Mouse (Mus musculus): ENCODE results near the gene Atf7.
"Not testable (repeated sequence)": the region's sequence is repeated elsewhere in the genome, so short reads cannot be mapped to it uniquely, and the experiment has no call there.

Atf7 gene

GRCm38 (mm10) chr15:102624970-102625686 lies at the start of gene Atf7, which contains the start of gene Gm28047:
Gene Atf7 (minus strand): TSS chr15:102625464.
Gene Gm28047 (minus strand): TSS chr15:102625067.
- DNase-seq (ENCODE audit: low spot score), result peak; percentile 98

- DNase-seq (ENCODE audit: low spot score), result no peak
These were observed 48.3 kb upstream of the Atf7 start for GRCm38 (mm10) chr15:102673548-102673947.

- DNase-seq (ENCODE audit: low spot score), result no peak
These were observed 47.2 kb upstream of the Atf7 start, which contains the start of gene Atp5g2 for GRCm38 (mm10) chr15:102672215-102673071. Gene Atp5g2 (minus strand): TSS chr15:102672352.

- DNase-seq (ENCODE audit: low spot score), result no peak
These were observed 46.5 kb upstream of the Atf7 start for GRCm38 (mm10) chr15:102671721-102672214.

- peak; percentile 96 for DNase-seq (ENCODE audit: low spot score)
These were observed 45.7 kb upstream of the Atf7 start for GRCm38 (mm10) chr15:102670767-102671575.

- peak; percentile 31 for DNase-seq (ENCODE audit: low spot score)
These were observed 45.0 kb upstream of the Atf7 start for GRCm38 (mm10) chr15:102670281-102670680.

GRCm38 (mm10) chr15:102669571-102669970 lies 44.3 kb upstream of the Atf7 start:
- DNase-seq (ENCODE audit: low spot score), result no peak

- peak; percentile 58 for DNase-seq (ENCODE audit: low spot score)
These were observed 40.2 kb upstream of the Atf7 start for GRCm38 (mm10) chr15:102665494-102665893.

- DNase-seq (ENCODE audit: low spot score), result no peak
These were observed 38.6 kb upstream of the Atf7 start for GRCm38 (mm10) chr15:102663825-102664224.

GRCm38 (mm10) chr15:102662601-102663000 lies 37.3 kb upstream of the Atf7 start:
- not testable (repeated sequence) for DNase-seq (ENCODE audit: low spot score)

GRCm38 (mm10) chr15:102657926-102658381 lies 32.7 kb upstream of the Atf7 start:
- no peak for DNase-seq (ENCODE audit: low spot score)

GRCm38 (mm10) chr15:102656658-102657057 lies 31.4 kb upstream of the Atf7 start:
- no peak for DNase-seq (ENCODE audit: low spot score)

GRCm38 (mm10) chr15:102651928-102652660 lies 26.8 kb upstream of the Atf7 start:
- DNase-seq (ENCODE audit: low spot score), result not testable (repeated sequence)

- DNase-seq (ENCODE audit: low spot score), result no peak
These were observed 25.8 kb upstream of the Atf7 start for GRCm38 (mm10) chr15:102651107-102651506.

GRCm38 (mm10) chr15:102635817-102636216 lies 10.6 kb upstream of the Atf7 start:
- DNase-seq (ENCODE audit: low spot score), result no peak

- no peak for DNase-seq (ENCODE audit: low spot score)
These were observed 9.4 kb upstream of the Atf7 start for GRCm38 (mm10) chr15:102634684-102635083.

- no peak for DNase-seq (ENCODE audit: low spot score)
These were observed 407 bp upstream of the Atf7 start for GRCm38 (mm10) chr15:102625687-102626055.

- DNase-seq (ENCODE audit: low spot score), result peak; percentile 29
These were observed 834 bp downstream of the Atf7 start for GRCm38 (mm10) chr15:102624291-102624969.

- DNase-seq (ENCODE audit: low spot score), result no peak
These were observed 2.1 kb downstream of the Atf7 start for GRCm38 (mm10) chr15:102623121-102623520.

- no peak for DNase-seq (ENCODE audit: low spot score)
These were observed 2.7 kb downstream of the Atf7 start for GRCm38 (mm10) chr15:102622536-102622935.

- DNase-seq (ENCODE audit: low spot score), result no peak
These were observed 4.5 kb downstream of the Atf7 start for GRCm38 (mm10) chr15:102620765-102621164.

Data from c-Kit-positive CD71-positive TER-119-positive erythroid progenitor cells, embryonic 14.5 days (primary cell).